Mouse (Mus musculus) gastrocnemius, postnatal 25 days (tissue): Measurements from ENCODE around the gene Slc8b1. TPM values are rescaled to one million over a fixed set of nuclear protein-coding genes. Genes with fewer than 3 reads are reported as not detected.

ENCODE experiments used
- DNase-seq: peaks from one replicate; pipeline ENCODE4 v3.0.0; 2022
- total RNA-seq, 2 experiments: library from RNA; stranded (reverse); gene quantifications; 1 replicate in 1 of 2; 2 replicates in 1 of 2; pipeline ENCODE4 v1.2.3; 2021

The Slc8b1 gene
- total RNA-seq, 2 experiments from 2014 or later, result 9.4 to 11.7 TPM

DNA sequence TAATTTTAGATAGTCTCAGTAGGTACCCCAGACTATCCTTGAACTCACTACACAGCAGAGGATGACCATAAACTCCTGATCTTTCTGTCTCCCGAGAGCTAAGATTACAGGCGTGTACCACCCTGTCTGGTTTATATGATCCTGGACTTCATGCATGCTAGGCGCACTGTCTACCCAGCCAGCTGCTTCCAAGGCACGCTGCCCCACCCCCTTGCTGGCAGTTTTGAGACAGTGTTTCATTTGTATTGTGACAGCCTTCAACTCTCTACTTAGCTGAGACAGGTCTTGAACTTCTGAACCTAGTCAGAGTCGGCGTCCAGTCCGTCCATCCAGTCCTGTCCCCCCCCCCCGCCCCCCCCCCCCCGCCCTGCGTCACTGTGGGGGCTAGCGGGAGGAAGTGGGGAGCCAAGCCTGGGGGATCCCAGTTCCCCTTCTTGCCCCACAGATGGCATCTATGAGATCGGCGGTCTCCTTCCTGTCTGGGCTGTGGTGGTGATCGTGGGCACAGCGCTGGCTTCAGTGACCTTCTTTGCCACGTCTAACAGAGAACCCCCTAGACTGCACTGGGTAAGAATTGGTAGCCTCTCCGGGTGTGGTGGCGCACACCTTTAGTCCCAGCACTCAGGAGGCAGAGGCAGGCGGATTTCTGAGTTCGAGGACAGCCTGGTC lies 16.5 kb downstream of the Slc8b1 start:
- no peak for DNase-seq

DNA sequence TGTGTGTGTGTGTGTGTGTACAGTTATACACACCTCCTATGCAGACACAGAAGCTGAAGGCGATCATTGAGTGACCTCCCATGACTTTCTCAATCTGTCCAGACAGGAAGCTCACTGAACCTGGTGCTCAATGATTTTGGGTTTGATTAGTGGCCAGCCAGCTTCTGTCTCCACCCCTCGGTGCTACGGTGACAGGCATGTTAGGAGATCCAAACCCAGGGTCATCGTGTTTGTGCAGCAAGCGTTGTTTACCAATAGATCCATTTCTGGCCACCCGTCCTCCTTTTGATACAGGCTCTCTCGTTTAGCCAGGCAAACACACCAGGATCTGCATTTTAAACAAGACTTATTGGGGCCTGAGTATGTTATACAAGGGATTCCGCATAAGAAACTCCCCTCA lies 20.7 kb downstream of the Slc8b1 start:
- no peak for DNase-seq

DNA sequence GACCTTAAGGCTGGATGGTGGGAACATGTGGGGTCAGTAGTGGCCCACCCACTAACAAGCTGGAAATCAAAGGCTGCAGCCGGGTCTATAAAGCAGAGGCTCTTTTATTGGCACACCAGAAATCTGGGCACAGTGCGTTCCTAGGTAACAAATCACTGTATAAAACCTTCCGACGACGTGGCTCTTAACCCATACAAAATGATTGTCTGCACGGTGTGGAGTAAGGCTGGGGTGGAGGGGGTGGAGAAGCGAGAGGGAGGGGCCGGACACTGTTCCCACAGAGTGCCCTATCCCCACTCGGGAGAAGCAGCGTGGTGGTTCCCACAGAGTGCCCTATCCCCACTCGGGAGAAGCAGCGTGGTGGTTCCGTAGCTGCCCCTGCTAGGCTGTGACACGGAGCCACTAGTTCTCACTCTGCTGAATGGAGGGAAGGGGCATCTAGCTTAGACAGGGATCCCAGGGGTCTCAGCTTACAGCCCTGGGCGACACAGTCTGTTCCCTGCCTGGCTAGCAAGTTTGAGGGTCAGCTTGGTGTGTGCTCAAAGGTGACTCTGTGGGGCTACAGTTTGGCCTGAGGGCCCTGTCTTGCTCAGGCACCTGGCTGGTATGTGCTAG lies 23.2 kb downstream of the Slc8b1 start:
- DNase-seq, result no peak

DNA sequence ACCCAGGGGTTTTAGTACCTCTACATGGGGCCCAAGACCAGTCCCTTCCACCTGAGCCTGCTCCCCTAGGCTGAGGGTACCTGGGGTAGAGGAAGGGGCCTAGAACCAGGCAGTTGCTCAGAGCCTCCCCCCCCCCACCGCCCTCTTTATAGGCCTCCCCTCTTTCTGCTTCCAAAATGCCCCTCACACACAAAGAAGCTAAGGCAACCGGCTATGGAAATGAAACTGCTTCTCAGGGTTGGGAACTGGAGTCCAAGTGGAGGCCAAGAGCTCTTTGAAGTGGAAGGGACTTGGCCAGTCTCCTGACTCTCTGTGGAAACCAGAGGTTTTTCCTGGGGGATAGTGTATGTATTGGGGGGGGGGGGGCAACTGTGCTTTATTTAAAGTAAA lies 23.7 kb downstream of the Slc8b1 start:
- no peak for DNase-seq

DNA sequence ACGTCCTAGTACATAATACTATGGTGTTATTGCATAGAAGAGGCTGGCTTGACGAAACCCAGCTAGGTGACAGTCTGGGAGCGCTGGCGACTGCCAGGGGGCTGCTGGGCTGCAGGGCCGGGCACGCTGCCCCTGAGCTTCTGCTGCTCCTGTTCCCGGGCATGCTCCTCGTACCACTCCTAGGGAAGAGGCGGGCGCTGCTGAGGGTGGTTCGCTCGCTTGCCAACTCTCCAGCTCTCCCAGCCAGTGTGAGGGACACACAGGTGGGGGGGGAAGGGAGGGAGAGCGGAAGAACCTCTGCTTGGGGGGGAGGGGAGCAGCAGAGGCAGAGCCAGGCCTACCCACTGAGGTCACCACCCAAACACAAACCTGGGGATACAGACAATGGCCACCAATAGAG lies 25.1 kb downstream of the Slc8b1 start:
- no peak for DNase-seq

DNA sequence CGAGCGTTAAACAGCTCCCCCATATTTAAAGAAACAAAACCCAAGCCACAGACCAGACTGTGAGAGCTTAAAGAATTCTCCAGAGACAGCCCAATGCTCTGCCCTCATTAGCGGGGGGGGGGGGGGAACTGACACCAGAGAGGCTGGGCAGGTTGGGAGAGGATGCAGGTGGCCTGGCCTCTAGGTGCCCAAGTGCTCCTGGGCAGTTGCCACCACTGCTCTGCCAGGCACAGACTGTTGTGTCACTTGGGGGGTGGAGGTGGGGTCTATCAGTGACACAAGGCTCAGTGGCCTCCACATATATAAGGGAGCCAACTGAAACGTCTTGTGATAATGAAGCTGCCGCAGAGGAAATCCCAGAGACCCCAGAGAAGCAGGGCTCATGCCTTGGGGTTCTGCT lies 25.7 kb downstream of the Slc8b1 start:
- no peak for DNase-seq

DNA sequence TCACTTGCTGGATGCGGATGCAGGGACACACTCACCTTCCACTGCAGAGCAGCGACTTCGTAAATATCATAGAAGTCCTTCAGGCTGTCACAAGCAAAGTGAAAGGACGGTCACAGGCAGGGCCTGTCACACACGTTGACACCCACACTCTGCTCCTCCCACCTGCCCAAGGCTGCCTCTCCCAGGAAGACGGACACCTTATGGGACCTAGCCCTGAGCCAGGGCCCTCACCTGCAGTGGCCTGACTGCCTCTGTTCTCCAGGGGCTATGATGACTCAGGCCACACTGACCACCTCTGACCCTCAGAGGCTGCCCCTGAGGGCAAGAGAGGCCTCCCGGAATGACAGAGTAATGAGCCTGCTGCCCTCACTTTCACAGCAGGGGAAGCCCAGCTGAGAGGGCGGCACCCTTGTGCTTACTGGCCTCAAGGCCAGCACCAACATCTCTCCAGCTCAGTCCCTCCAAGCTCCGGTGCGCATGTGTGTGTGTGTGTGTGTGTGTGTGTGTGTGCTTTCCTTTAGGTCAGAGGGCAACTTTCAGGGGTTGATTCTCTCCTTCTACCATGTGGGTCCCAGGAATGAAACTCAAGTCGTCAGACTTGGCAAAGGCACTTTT lies 37.4 kb downstream of the Slc8b1 start:
- no peak for DNase-seq

DNA sequence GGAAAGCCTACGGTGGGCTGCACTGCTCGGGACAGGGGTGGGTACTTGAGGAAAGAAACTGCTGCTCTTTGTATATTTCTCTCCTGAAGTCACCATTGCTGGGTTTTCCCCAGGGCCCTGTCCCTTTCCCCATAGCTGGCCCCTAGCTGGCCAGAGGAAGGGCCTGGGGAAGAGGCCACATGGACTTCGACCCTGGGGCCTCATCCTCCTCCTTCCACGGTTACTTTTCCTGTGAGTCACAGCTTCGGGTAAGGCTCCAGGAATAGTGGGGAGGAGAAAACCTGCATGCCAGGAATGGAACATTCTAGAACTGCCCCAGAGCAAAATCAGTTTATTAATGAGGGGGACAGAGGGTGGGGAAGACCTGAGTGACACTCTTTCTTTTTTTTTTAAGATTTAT lies 39.2 kb downstream of the Slc8b1 start:
- DNase-seq, result no peak

DNA sequence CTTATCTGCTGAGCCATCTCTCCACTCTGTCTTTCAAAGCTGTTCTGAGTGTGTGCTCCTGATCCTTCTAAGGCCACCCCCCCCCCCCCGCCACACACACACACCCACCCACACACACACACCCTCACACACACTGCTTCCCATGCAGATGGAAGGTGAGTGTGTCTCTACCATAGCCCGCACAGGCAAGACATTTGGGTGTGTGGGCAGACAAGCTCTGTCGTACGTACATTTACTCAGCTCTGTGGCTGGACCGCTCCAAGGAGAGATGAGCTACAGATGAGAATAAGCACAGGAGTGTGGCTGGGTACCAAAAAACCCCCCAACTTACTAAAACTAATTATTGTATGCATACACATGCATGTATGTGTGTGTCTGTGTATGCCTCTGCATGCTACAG lies 39.7 kb downstream of the Slc8b1 start:
- DNase-seq, result no peak

DNA sequence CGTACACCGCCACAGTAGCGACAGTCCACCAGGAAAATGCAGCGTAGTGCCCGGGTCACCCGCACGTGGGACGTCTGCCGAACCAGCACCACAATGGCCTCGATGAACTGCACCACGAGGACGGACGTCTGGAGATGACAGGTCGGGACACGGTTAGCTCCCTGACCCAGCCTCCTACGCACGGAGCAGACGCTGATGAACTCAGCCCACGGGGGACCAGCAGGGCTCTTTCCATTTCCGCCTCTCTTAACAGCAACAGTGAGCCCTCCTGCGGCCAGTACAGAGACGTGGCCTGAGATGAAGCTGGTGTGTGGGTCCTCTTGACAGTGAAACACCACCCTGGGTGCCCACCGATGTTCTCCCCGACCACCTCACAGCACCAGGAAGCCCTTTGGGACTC lies 44.9 kb downstream of the Slc8b1 start:
- DNase-seq, result no peak

DNA sequence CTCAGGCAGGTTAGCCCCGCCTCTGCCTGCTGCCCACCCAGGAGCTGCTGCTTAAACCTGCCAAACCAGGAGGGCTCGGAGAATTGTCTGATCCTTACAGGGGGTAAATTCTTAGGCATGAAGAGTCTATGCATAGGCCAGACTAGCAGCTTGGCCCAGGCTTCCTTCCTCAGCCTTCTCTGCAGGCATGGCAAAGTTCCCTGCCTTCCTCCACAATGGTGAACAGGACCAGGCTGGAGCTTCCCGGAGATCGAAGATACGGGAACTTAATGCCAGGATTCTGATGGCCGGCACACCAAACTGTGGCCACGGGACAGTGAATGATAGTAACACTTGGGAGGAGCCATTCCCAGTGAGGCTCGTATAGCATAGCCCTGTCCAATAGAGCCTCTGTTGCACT lies 47.1 kb downstream of the Slc8b1 start:
- no peak for DNase-seq

DNA sequence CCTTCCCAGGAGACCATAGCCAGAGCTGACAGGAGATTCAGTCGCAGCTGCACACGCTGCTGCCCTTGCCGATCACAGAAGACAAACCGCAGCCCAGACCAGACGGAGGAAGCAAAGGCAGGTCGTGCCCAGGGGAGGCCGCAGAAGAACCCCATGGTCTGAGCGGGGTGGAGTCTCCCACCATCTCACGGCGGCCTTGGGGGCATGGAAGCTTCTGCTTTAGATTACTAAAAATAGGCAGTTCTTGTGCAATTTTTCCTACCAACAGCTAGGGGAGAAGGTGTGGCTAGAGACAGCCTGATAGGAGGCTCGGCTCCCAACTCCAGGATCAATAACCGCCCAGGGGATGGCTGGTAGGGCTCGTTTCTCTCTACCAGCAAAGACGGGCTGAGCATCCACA lies 47.8 kb downstream of the Slc8b1 start:
- no peak for DNase-seq

DNA sequence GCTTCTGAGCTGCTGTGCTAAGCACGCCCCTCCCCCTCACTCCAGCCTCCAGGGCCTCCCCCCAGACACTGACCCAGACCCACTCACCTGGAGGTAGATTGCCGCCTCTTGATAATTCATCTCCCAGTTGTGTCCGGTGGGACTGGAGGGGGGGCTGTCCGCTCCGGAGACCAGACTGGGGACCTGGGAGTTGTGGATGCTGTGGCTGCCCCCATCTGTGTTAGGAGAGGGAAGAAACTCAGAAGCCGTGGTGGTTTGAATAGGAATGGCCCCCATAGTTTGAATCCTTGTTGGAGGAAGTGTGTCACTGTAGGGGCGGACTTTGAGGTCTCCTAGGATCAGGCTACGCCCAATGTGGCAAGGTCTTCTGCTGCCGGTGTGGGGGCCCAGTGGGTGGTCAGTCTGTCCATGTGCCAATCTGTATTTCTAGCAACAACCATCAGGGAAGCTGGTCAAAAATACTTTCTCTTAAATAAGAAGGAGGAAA lies 49.2 kb downstream of the Slc8b1 start:
- DNase-seq, result no peak

DNA sequence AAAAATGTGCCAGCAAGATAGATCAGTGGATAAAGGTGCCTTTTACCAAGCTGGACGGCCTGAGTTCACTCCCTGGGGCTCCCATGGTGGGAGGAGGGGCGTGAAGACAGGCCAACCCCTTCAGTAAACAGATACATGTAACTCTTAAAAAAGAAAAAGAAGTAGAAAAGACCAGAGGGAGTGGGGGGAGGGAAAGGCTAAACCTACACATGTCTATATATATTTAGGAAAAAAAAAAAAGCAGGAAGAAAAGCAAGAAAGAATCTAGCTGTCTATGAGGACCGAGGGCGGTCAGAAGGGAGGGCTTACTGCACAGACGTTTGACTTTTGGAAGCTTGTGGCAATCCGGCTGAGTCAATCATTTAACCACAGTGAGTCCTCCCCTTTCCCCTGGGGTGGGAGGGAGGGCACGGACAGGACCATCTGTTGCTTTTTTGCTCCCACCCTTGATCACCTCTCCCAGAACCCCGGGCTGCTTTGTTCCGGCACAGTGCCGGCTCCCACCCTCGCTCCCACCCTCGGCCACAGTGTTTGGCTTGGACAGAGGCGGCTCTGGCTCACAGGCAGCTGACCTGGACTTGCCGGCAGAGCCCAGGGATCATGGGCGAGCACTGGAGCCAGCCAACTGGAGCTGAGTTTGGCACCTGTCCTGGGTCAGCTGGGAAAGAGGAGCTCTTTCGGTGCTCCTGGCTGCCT lies 49.8 kb downstream of the Slc8b1 start:
- peak; percentile 91 for DNase-seq

DNA sequence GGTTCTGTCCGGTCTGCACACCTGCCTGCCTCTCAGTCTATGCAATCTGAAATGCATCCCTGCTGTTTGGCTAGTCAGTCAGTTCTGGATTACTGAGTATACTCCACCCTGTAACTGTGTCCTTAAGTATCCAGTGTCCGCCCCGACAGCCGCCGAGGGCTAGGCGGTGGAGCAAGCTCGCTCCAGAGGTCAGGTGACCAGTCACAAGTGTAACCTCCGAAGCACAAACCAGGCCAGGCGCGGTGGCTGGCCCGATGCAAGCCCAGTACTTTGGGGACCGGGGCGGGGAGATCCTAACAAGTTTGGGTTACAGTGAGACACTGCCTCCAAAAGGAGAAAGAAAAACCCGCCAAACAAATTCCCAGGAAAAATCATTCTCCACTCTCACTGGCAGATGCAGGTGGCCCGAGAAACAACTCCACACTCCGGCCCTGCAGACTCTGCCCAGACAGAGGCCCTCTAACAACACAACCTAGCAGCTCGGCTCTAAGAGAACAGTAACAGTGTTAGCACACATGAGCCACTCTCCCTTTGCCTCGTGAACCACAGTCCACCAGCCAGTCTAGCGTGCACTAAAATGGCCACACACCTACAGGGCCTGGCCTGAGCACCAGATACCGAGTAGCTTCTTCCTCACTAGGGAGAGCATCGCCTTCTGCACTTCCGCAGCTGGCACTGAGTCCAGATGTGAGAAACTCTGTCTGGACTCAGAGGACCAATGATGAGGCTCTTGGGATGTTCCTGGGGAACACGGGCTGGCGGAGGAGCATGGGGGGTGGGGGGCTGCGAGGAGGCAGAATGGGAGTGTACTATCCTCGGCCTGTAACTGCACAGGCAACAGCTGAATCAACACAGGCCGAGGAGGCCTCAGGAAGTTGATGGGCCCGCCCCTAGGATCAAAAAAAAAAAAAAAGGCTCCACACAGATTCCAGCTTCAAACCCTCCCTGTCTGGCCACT lies 52.3 kb downstream of the Slc8b1 start:
- DNase-seq, result peak; percentile 88

DNA sequence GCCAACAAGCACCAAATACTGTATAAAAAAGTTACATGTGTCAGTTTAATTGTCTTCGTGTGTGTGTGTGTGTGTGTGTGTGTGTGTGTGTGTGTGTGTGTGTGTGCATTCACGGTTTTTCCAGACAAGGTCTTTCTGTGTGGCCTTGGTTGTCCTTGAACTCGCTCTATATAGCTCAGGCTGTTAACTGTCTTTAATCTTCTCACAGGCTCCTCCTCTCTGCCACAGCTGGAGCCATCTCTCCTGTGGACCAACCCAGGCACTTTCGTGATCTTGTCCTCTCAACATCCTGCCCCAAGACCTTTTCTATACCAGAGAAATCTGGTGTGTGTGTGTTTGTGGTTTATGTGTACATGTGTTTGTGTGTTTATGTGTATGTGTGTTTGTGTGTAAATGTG lies 52.9 kb downstream of the Slc8b1 start:
- DNase-seq, result no peak

DNA sequence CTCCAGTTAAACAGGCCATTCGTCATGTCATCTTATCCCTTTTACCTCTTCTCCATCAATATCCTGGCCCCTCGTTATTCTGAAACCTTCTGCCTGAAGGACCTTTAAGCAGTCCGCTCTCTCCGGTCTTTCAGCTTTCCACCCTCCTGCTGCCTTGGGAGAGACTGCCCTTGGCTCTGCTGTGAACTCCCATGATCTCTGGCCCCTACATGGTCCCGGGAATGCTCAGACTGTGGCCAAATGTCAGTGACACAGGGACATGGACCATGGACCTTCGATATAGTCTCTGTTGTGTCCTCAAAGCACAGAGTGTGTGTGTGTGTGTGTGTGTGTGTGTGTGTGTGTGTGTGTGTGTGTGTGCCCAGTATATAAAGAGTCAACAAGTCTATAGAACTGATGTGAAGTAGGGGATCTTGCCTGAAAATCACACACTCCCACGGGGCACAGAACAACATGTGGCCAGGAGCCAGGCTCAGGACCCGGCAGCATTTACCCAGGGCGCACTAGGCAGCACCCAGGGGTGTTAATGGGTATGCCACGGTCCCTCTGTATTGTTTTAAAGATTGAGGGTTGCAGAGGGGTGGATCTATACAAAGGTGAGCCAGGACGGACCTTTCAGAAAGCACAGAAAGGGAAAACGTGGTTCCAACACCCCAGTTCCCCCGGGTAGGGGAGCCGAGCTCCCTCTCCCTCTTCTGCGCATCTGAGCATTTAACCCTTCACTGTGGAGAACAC lies 54.4 kb downstream of the Slc8b1 start:
- DNase-seq, result no peak

DNA sequence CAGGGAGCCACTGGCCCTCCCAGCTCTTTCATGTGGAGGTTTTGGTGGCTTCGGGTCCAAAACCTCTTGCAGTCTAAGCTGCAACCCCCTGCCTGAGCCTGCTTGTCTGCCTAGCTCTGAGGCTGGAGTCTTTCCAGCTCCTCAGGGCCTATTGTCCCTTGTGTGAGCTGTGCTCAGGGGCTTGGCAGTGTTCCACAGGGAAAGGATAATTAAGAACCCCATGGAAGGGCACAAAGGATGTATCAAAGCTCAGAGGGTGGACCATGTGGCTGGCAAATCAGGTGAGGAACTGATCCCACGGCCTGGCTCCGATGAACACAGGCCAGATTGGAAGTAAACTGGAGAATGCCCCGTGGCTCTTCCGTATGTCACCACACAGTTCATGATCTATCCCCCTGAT lies 55.1 kb downstream of the Slc8b1 start:
- no peak for DNase-seq

DNA sequence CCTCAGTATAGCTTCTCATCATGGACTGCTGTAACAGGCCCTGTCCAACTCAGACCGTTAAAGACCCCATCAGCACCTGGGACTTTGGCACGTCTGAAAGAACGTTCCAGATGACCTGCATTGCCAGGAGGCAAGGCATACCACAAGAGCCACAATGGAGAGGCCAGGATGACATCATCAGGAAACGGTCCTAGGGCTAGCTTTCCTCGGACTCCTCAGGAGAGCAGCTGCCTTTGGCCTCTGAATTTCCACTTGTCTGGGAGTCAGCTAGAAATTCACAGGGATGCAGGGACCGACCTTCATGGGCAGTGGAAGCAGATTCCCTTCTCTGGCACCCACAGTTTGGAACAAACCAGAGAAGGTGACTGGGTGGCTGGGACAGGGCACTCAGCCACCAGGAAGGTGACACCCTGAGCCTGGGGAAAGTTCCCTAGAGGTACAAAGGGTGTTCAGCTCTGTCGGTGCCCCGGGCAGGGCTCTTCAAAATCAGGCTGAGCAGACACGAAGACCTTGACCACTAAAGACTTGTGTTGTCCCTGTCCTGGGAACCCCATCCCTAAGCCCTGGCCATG lies 55.8 kb downstream of the Slc8b1 start:
- DNase-seq, result no peak

DNA sequence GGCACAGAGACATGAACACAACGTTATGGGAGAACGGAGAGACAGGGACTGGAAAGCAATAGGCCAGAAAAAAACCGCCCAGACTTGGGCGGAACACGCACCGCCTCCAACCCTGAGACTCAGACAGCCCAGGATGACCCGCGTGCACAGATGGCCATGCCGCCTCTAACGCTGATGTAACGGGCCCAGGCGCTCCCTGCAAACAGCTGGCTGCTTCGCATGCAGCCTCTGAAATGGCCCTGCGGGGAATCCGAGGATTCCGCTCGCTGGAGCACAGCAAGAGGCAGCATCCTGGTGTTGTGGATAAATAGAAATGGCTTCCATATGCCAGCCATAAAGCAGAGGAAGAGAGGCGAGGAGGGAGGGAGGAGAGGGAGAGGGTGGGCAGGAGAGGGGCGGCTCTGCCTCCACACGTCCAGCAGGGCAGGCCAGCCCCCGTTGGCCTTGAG lies 56.3 kb downstream of the Slc8b1 start:
- peak; percentile 83 for DNase-seq

DNA sequence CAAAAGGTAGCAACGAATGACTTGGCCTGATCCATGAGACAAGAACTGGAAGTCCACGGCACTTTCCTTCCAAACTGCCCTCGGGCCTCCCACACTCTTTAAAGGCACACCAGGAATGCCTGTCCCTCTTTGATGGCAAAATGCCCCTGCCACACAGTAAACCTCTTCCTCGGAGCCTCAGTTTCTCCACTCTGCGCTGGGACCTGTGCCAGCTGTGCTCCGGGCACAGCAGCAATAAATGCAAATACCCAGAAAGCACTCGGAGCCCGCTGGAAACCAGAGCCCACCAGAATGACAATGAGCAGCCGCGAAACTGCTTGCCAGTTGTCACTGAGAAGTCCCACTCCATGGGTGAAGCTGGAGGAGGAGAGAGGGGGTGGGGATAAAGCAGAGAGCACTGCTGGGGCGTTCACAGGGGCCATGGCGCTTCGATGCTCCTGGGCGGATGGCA lies 56.8 kb downstream of the Slc8b1 start:
- no peak for DNase-seq
